Comparison of ENCODE assay signal across 13 mouse cellular contexts in genomic region chr5:8145473-8145872, GRCm38 (mm10).
DNase-seq lines count a peak whose midpoint lies in the region; ATAC-seq lines count a peak whose summit lies in the region.
"Had no signal": no experiment of that assay in that cellular context is flagged by ENCODE, and none has a peak within 500 bp of the region (broad histone marks: within the 10 kb centered on the region; RNA-seq: fewer than 3 reads in every experiment).

No protein-coding gene starts in this region.

- no peak overlapping the region for H3K9ac ChIP-seq in forebrain, embryonic 11.5 days (ENCODE audit: low read length)
- no peak overlapping the region for H3K9ac ChIP-seq in midbrain, embryonic 14.5 days (replicated peaks; ENCODE audit: low read length)
- H3K9ac ChIP-seq in liver, embryonic 12.5 days = no peak overlapping the region
- H3K9ac ChIP-seq: liver, embryonic 14.5 days had no signal

- no peaks in the 10 kb centered on the region for H3K27me3 ChIP-seq in forebrain, embryonic 11.5 days (ENCODE audit: control insufficient read depth, insufficient read depth, low read length)
- no peaks in the 10 kb centered on the region for H3K27me3 ChIP-seq in forebrain, embryonic 10.5 days (ENCODE audit: poor library complexity, severe bottlenecking)
- no peaks in the 10 kb centered on the region for H3K27me3 ChIP-seq in midbrain, embryonic 14.5 days (ENCODE audit: control insufficient read depth, insufficient read depth, low read length)
- no peaks in the 10 kb centered on the region for H3K27me3 ChIP-seq in midbrain, embryonic 10.5 days (ENCODE audit: low read depth, poor library complexity, severe bottlenecking)
- H3K27me3 ChIP-seq in liver, embryonic 12.5 days (replicated peaks) = no peaks in the 10 kb centered on the region

- DNase-seq in forebrain, embryonic 11.5 days (ENCODE audit: low spot score) = no peak
- no peak for DNase-seq in forebrain, embryonic 10.5 days (ENCODE audit: extremely low spot score, low spot score)
- DNase-seq in midbrain, embryonic 14.5 days = peak; percentile 76
- no peak for DNase-seq in midbrain, embryonic 10.5 days (ENCODE audit: low spot score)
- DNase-seq in brain, embryonic 18.5 days (ENCODE audit: low read depth, low spot score) = peak; percentile 14
- peak; percentile 39 for DNase-seq in forelimb bud, embryonic 11.5 days (ENCODE audit: low read depth, low spot score)
- no peak for DNase-seq in spleen, adult 12 weeks (ENCODE audit: low spot score)
- DNase-seq: cerebellum, adult 11-12 months; left cerebral cortex, postnatal 4 days; lung, postnatal 36 days; right cerebral cortex, adult 18-20 months had no signal

- 0 out of 2 replicates have a peak, but pooled peaks have one; percentile 59 for ATAC-seq in forebrain, embryonic 11.5 days (replicated peaks; ENCODE audit: low FRiP score)
- 0 out of 2 replicates have a peak, but pooled peaks have one; percentile 40 for ATAC-seq in midbrain, embryonic 14.5 days (ENCODE audit: low FRiP score, low TSS enrichment)
- ATAC-seq in liver, embryonic 12.5 days = no peak

- H3K9me3 ChIP-seq in forebrain, embryonic 11.5 days (ENCODE audit: control insufficient read depth, low read length) = no peaks in the 10 kb centered on the region
- H3K9me3 ChIP-seq in forebrain, embryonic 10.5 days = no peaks in the 10 kb centered on the region
- H3K9me3 ChIP-seq in midbrain, embryonic 14.5 days (ENCODE audit: control insufficient read depth, low read length) = no peaks in the 10 kb centered on the region
- H3K9me3 ChIP-seq in midbrain, embryonic 10.5 days (replicated peaks) = no peaks in the 10 kb centered on the region
- H3K9me3 ChIP-seq in liver, embryonic 12.5 days (replicated peaks) = no peaks in the 10 kb centered on the region

- H3K27ac ChIP-seq in forebrain, embryonic 11.5 days (ENCODE audit: low read depth, low read length) = no peak overlapping the region
- H3K27ac ChIP-seq in forebrain, embryonic 10.5 days = no peak overlapping the region
- H3K27ac ChIP-seq in midbrain, embryonic 14.5 days (replicated peaks; ENCODE audit: low read depth, low read length) = no peak overlapping the region
- H3K27ac ChIP-seq in midbrain, embryonic 10.5 days (replicated peaks) = no peak overlapping the region
- no peak overlapping the region for H3K27ac ChIP-seq in liver, embryonic 12.5 days
- H3K27ac ChIP-seq: liver, embryonic 14.5 days had no signal

- WGBS in forebrain, embryonic 11.5 days = 33% methylated on average over 5 of the region's 5 CpGs
- WGBS in forebrain, embryonic 10.5 days = 56% methylated on average over 5 of the region's 5 CpGs
- 19% methylated on average over 5 of the region's 5 CpGs for WGBS in midbrain, embryonic 14.5 days
- WGBS in midbrain, embryonic 10.5 days = 52% methylated on average over 5 of the region's 5 CpGs
- WGBS in liver, embryonic 12.5 days (ENCODE audit: insufficient replicate concordance) = 57% methylated on average over 5 of the region's 5 CpGs

- no peak overlapping the region for H3K4me3 ChIP-seq in forebrain, embryonic 11.5 days (ENCODE audit: low read depth, low read length)
- no peak overlapping the region for H3K4me3 ChIP-seq in forebrain, embryonic 10.5 days
- no peak overlapping the region for H3K4me3 ChIP-seq in midbrain, embryonic 14.5 days (replicated peaks; ENCODE audit: low read depth, low read length)
- no peak overlapping the region for H3K4me3 ChIP-seq in midbrain, embryonic 10.5 days
- no peak overlapping the region for H3K4me3 ChIP-seq in liver, embryonic 12.5 days

- no peak overlapping the region for H3K4me2 ChIP-seq in forebrain, embryonic 11.5 days (ENCODE audit: low read depth, low read length, severe bottlenecking)
- H3K4me2 ChIP-seq in midbrain, embryonic 14.5 days (ENCODE audit: low read length) = no peak overlapping the region
- H3K4me2 ChIP-seq in liver, embryonic 12.5 days = no peak overlapping the region

- no peaks in the 10 kb centered on the region for H3K36me3 ChIP-seq in forebrain, embryonic 11.5 days (ENCODE audit: control insufficient read depth, insufficient read depth, low read length)
- H3K36me3 ChIP-seq in forebrain, embryonic 10.5 days (replicated peaks) = no peaks in the 10 kb centered on the region
- no peaks in the 10 kb centered on the region for H3K36me3 ChIP-seq in midbrain, embryonic 14.5 days (ENCODE audit: control insufficient read depth, insufficient read depth, low read length)
- H3K36me3 ChIP-seq in midbrain, embryonic 10.5 days = no peaks in the 10 kb centered on the region
- H3K36me3 ChIP-seq in liver, embryonic 12.5 days = no peaks in the 10 kb centered on the region

- H3K4me1 ChIP-seq in forebrain, embryonic 11.5 days (replicated peaks; ENCODE audit: control insufficient read depth, insufficient read depth, low read length) = no peaks in the 10 kb centered on the region
- peaks cover 15% of the 10 kb centered on the region for H3K4me1 ChIP-seq in forebrain, embryonic 10.5 days
- H3K4me1 ChIP-seq in midbrain, embryonic 14.5 days (ENCODE audit: control insufficient read depth, insufficient read depth, low read length) = no peaks in the 10 kb centered on the region
- H3K4me1 ChIP-seq in midbrain, embryonic 10.5 days = peaks cover 11% of the 10 kb centered on the region; the same call in 1 of the 2 replicates
- H3K4me1 ChIP-seq in liver, embryonic 12.5 days = no peaks in the 10 kb centered on the region

Comparison
In these comparisons a context has a peak if more than half of its experiments do, and no peak if none do; other contexts are left out.
1. DNase-seq: peak in midbrain, embryonic 14.5 days (single experiment), brain, embryonic 18.5 days (single experiment) and forelimb bud, embryonic 11.5 days (single experiment); none in forebrain, embryonic 11.5 days (single experiment), forebrain, embryonic 10.5 days (single experiment), midbrain, embryonic 10.5 days (single experiment) and spleen, adult 12 weeks (single experiment).